Mouse (Mus musculus): Measurements from ENCODE around the gene Grm6.

Gene Grm6

DNA sequence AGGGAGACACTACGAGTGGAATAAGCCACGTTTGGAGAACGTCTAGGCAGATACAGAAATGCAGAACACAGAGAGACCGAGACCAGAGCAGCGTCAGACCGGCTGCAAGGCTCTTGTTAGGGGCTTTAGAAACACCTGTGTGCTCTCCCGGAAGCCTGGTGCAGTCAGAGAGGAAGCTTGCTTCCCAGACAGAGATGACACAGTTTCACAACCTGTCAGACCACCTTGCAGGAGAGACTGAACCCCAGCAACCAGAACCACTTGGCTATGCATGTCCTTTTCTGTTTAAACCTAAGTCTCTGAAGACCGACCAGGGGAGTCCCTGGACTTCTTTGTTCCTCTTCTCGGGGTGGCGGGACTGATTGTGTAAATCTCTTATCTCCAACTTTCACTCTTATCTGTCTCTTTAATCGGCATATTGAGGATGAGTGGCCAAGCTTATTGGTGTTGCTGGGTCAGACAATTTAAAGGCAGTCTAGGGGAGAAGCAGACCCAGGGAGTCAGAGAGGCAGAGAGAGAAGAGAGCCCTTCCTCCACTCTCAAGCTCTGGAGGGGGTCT is at the start of gene Grm6:
Grm6 (plus strand) TSS at position 509 of the 559 bp plus-strand sequence.
- DNase-seq (ENCODE audit: low spot score): no peak

GRCm38 (mm10) chr11:50814233-50814632 is 36.3 kb upstream of the Grm6 start:
- DNase-seq (ENCODE audit: low spot score): no peak

GRCm38 (mm10) chr11:50826214-50826613 is 24.3 kb upstream of the Grm6 start:
- no peak for DNase-seq (ENCODE audit: low spot score)

GRCm38 (mm10) chr11:50827010-50827953 is 23.2 kb upstream of the Grm6 start, which contains the start of gene Zfp354c:
TSS of gene Zfp354c (minus strand) at chr11:50827724.
- peak; percentile 50 for DNase-seq (ENCODE audit: low spot score)

DNA sequence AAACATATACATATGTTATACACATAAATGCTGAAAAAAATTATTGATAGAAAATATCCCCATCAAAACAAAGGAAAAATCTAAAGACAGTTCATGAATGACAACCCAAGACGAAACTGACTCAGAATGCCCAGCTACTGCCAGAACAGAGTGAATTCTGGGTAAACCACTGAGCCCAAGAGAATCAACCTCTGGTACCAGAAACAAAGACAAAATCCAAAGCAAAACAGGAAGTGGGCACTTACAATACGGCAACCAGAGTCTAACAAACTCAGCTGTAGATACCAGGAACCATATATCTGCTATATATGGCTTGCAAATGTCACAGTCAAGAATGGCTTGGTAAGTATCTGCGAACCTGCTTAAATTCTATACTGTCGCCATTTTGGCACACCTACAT is 14.8 kb upstream of the Grm6 start:
- DNase-seq (ENCODE audit: low spot score): no peak

- DNase-seq (ENCODE audit: low spot score): peak; percentile 63
Observed at GRCm38 (mm10) chr11:50841023-50841735, 9.3 kb upstream of the Grm6 start, which contains the start of gene Zfp879. TSS of gene Zfp879 (minus strand) at chr11:50841552.

DNA sequence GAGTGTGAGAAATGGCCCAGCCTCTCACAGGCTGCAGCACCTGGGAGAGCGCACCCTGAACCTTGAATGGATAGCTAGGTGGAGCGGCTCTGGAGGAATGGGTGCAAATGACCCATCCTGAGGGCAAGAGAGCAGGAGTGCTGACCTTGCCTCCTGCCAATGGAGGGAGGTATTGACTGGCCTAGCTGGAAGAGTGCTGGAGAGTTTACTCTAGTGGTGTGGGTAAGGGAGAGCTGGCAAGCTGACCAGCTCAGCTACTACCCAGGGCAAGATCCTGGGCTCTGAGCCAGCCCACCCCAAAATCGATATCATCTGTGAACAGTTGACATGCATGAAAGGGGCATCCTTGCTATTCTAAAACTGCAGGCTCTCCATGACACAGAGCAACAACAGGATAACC is 4.5 kb upstream of the Grm6 start:
- no peak for DNase-seq (ENCODE audit: low spot score)

DNA sequence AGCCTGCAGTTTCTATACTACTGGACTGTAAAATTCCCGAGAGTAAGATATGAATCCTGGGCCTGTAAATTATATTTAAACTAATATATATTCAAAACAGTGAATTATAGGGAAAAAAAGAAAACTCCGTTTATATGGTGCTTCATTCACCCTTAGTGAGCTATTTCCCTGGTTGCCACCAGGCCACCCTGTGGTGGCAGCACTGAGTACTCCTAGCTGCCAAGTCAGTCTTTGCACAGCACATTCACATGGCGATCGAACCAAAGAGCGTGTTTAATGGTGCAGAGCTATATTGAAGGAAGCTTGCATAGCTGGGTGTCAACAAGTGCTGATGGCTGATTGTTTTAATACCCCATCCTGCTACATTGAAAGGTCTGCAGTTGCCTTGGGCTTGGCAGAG is 3.4 kb upstream of the Grm6 start:
- no peak for DNase-seq (ENCODE audit: low spot score)

GRCm38 (mm10) chr11:50848520-50849137 is 1.9 kb upstream of the Grm6 start:
- no peak for DNase-seq (ENCODE audit: low spot score)

- DNase-seq (ENCODE audit: low spot score): no peak
Observed at GRCm38 (mm10) chr11:50849310-50849709, 1.2 kb upstream of the Grm6 start.

GRCm38 (mm10) chr11:50850989-50851601 is 610 bp downstream of the Grm6 start:
- DNase-seq (ENCODE audit: low spot score): no peak

GRCm38 (mm10) chr11:50878641-50879040 is 28.2 kb downstream of the Grm6 start:
- no peak for DNase-seq (ENCODE audit: low spot score)

GRCm38 (mm10) chr11:50883756-50884155 is 33.3 kb downstream of the Grm6 start:
- DNase-seq (ENCODE audit: low spot score): no peak

DNA sequence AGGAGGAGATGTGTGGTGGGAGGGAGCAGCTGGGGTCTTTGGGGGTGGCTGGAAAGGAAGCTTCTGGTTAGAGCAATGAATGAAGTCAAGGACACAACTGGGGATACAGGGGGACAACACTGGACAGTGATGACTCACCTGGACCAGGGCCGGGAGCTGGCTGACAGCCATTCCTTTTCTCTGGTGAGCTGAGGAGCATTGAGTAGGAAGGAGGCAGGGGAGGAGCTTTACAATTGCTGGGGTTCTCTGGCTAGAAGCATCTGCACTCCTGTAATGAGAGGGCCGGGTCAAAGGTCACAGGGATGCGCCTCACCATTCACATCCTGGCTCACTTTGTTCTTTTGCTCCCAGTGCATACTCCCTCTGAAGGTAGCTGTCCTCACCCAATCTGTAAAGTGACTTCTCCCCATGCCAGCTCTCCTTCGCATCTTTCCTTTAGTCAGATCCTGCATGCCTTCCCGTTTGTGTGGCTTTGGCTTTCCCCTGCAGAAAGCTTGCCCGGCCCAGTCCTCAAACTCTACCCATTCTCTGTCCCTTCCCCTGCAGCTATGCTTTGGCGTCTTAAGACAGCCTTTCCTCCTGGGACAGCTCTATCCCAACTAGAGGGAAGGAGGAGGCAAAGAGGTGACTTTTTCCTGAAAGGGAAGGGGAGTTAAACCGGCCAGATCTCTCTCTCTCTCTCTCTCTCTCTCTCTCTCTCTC is 35.9 kb downstream of the Grm6 start:
- DNase-seq (ENCODE audit: low spot score): no peak

- no peak for DNase-seq (ENCODE audit: low spot score)
Observed at GRCm38 (mm10) chr11:50886933-50887293, 36.4 kb downstream of the Grm6 start.

GRCm38 (mm10) chr11:50887390-50888128 is 37.1 kb downstream of the Grm6 start, which contains the start of gene Zfp454:
TSS of gene Zfp454 (minus strand) at chr11:50887651.
- peak; percentile 30 for DNase-seq (ENCODE audit: low spot score)

DNA sequence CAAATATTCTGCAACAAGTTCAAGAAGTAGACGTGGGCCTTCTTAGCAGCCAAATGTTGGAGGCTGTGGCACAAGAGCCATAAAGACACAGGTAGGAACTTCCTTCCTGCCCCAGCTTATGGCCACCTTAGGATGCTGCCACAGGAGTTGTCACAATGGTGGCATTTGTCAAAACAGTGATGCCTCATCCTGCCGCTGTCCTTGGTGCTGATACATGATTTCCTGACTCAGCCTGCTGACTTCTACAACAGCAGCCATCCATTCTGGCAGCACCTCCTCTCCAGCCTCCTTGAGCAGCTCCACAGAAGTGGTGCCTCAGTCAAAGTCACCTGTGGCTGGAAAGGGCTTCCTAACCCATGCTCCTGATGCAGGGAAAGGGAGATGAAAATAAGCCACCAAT is 42.0 kb downstream of the Grm6 start:
- DNase-seq (ENCODE audit: low spot score): no peak

GRCm38 (mm10) chr11:50897359-50897758 is 46.9 kb downstream of the Grm6 start:
- no peak for DNase-seq (ENCODE audit: low spot score)

DNA sequence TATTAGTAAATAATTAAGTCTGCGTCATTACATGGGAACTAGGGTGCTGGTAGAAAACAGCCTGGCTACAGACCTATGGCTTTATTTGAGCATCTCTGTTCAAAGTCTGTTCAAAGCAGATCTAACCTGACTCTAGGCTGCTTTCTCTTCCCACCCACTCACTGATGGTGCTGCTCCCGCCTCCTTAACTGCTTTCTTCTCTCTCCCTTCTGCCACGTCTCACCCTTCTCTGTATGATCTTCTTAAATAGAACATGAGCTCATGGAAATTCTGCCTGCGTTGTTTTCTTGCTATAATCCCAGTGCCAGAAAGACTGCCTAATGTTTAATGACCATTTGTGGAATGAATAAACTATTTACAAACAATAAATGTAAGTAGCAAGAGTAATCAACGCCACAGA is 57.7 kb downstream of the Grm6 start:
- DNase-seq (ENCODE audit: low spot score): no peak

GRCm38 (mm10) chr11:50913301-50913700 is 62.8 kb downstream of the Grm6 start:
- DNase-seq (ENCODE audit: low spot score): no peak
